Mouse (Mus musculus) ES-E14 (cell line): Measurements from ENCODE around the gene Rasl11a. TPM values are rescaled to one million over a fixed set of nuclear protein-coding genes. Genes with fewer than 3 reads are reported as not detected.
A peak's percentile ranks its signal among the peaks of the same experiment; 100 is the strongest.

Experiments
- DNase-seq: peaks from one replicate; pipeline ENCODE4 v3.0.0-alpha.2; 2013; ENCODE audit warnings: low read depth, low spot score
- H3K27ac ChIP-seq: 2 replicates; pipeline ENCODE4 v1.5.1; 2012; ENCODE audit warnings: low read depth, mild to moderate bottlenecking, low read length, moderate library complexity, mixed read lengths; ENCODE audit not compliant: poor library complexity, insufficient read depth, severe bottlenecking
- H3K36me3 ChIP-seq: 2 replicates; pipeline ENCODE4 v1.6.1; 2012; ENCODE audit warnings: mild to moderate bottlenecking, low read length, moderate library complexity, mixed read lengths; ENCODE audit not compliant: control insufficient read depth, poor library complexity, insufficient read depth, severe bottlenecking
- H3K4me1 ChIP-seq, 2 experiments: fragments of 150-350 bp in 1 of 2; sonication (generic) in 1 of 2; 2 replicates each; pipeline ENCODE4 v1.6.1; 2012; ENCODE audit warnings: low read length in 2 of 2, mild to moderate bottlenecking in 1 of 2, mixed read lengths in 1 of 2; ENCODE audit not compliant: control insufficient read depth in 2 of 2, insufficient read depth in 2 of 2, poor library complexity in 1 of 2
- H3K4me3 ChIP-seq, 2 experiments: fragments of 150-350 bp in 1 of 2; sonication (generic) in 1 of 2; 2 replicates each; pipeline ENCODE4 v1.5.1; 2012; ENCODE audit warnings: low read length in 2 of 2, low read depth in 1 of 2, mild to moderate bottlenecking in 1 of 2, mixed read lengths in 1 of 2; ENCODE audit not compliant: insufficient read depth in 1 of 2, poor library complexity in 1 of 2, severe bottlenecking in 1 of 2
- H3K9ac ChIP-seq: 2 replicates; pipeline ENCODE4 v1.6.1; 2012; ENCODE audit warnings: low read depth, mild to moderate bottlenecking, low read length, mixed read lengths; ENCODE audit not compliant: poor library complexity, insufficient read depth, severe bottlenecking
- H3K9me3 ChIP-seq: fragments of 150-350 bp; sonication (generic); 2 replicates; pipeline ENCODE4 v1.6.1; 2012; ENCODE audit warnings: low read depth, mild to moderate bottlenecking, low read length; ENCODE audit not compliant: control insufficient read depth, insufficient read depth
- CHD2 ChIP-seq: IDR thresholded peaks from 2 replicates; pipeline ENCODE4 v1.6.1; 2014; ENCODE audit warnings: mild to moderate bottlenecking, low read depth, low read length, inconsistent platforms
- HCFC1 ChIP-seq: IDR thresholded peaks from 2 replicates; pipeline ENCODE4 v1.6.1; 2012; ENCODE audit warnings: low read length, inconsistent platforms, borderline replicate concordance; ENCODE audit not compliant: insufficient read depth
- MAFK ChIP-seq: IDR thresholded peaks from 2 replicates; pipeline ENCODE4 v1.6.1; 2014; ENCODE audit warnings: mild to moderate bottlenecking, low read depth, low read length, inconsistent platforms; ENCODE audit not compliant: insufficient read depth
- ZC3H11A ChIP-seq: IDR thresholded peaks from 2 replicates; pipeline ENCODE4 v1.6.1; 2012; ENCODE audit warnings: low read depth, mild to moderate bottlenecking, inconsistent platforms, low read length, borderline replicate concordance
- ZNF384 ChIP-seq: IDR thresholded peaks from 2 replicates; pipeline ENCODE4 v1.6.1; 2012; ENCODE audit warnings: low read depth, low read length, inconsistent platforms
- in situ Hi-C, 2 experiments: fragments of 600-800 bp; cut with MboI; formaldehyde crosslinking; loops; one replicate each; pipeline ENCODE4 v1.15.1; 2025; ENCODE audit warnings: low sequenced_read_pairs in 2 of 2, inconsistent platforms in 1 of 2; ENCODE audit not compliant: unreplicated experiment in 2 of 2
- total RNA-seq: library from RNA; depleted of rRNA; stranded (reverse); fragments of 300-350 nt; gene quantifications from 2 replicates; pipeline ENCODE4 v1.2.3, GENCODE M21; 2012

The Rasl11a gene
- total RNA-seq, 1 experiment = 7.3 TPM

GRCm38 (mm10) chr5:146844301-146844941 lies 450 bp upstream of the Rasl11a start:
- no peak overlapping the region for H3K27ac ChIP-seq
- in situ Hi-C loops = no loop called here

GRCm38 (mm10) chr5:146846489-146846888 lies 1.6 kb downstream of the Rasl11a start:
- Histone ChIP-seq H3K9me3 (no peaks in the 10 kb centered on the region), H3K9ac (no peak overlapping the region), H3K4me3 (no peak overlapping the region), H3K27ac (no peak overlapping the region), H3K4me1 (0 out of 4 replicates have a peak, but pooled peaks cover 0 to 2% of the 10 kb centered on the region in 2 experiments), H3K36me3 (0 out of 2 replicates have a peak, but pooled peaks cover 3% of the 10 kb centered on the region)
- no peak for DNase-seq
- in situ Hi-C loops = no loop called here
- TF ChIP-seq HCFC1 = no peak
- no peak for TF ChIP-seq ZNF384
- TF ChIP-seq ZC3H11A = no peak
- no peak for TF ChIP-seq CHD2
- no peak for TF ChIP-seq MAFK

More at GRCm38 (mm10) chr5:146844301-146844941, 450 bp upstream of the Rasl11a start:
- 0 out of 2 replicates have a peak, but pooled peaks cover 3% of the 10 kb centered on the region for H3K36me3 ChIP-seq
- DNase-seq = no peak
- H3K4me3 ChIP-seq = peak overlapping the region; percentile 77 to 88
- H3K9ac ChIP-seq = no peak overlapping the region; the same call in 1 of the 2 replicates
- TF ChIP-seq MAFK (no peak), ZNF384 (no peak), HCFC1 (no peak), CHD2 (no peak), ZC3H11A (no peak)
- H3K9me3 ChIP-seq = no peaks in the 10 kb centered on the region
- peaks cover 0 to 6% of the 10 kb centered on the region in 2 experiments; a peak in 1 of 4 replicates for H3K4me1 ChIP-seq

- DNase-seq = no peak
- H3K4me1 ChIP-seq = 0 out of 4 replicates have a peak, but pooled peaks cover 0 to 2% of the 10 kb centered on the region in 2 experiments
- no peak overlapping the region for H3K9ac ChIP-seq
- H3K9me3 ChIP-seq = no peaks in the 10 kb centered on the region
- no peak overlapping the region for H3K4me3 ChIP-seq
- H3K27ac ChIP-seq = no peak overlapping the region
- TF ChIP-seq HCFC1 = no peak
- no peak for TF ChIP-seq CHD2
- no peak for TF ChIP-seq ZC3H11A
- no peak for TF ChIP-seq MAFK
- TF ChIP-seq ZNF384 = no peak
- in situ Hi-C loops = no loop called here
- 0 out of 2 replicates have a peak, but pooled peaks cover 3% of the 10 kb centered on the region for H3K36me3 ChIP-seq
Measured at GRCm38 (mm10) chr5:146848936-146849582, 4.2 kb downstream of the Rasl11a start.

- Histone ChIP-seq H3K4me1 (peaks cover 3 to 7% of the 10 kb centered on the region in 2 experiments; a peak in 2 of 4 replicates), H3K9ac (no peak overlapping the region), H3K9me3 (no peaks in the 10 kb centered on the region), H3K4me3 (no peak overlapping the region), H3K36me3 (no peaks in the 10 kb centered on the region), H3K27ac (no peak overlapping the region)
- DNase-seq = no peak
- TF ChIP-seq MAFK (no peak), ZNF384 (no peak), CHD2 (no peak), ZC3H11A (no peak), HCFC1 (no peak)
- in situ Hi-C loops = no loop called here
Measured at GRCm38 (mm10) chr5:146856106-146856505, 11.2 kb downstream of the Rasl11a start.
